Mouse (Mus musculus) kidney, postnatal 14 days (tissue): Measurements from ENCODE around the gene Inpp5a.

ENCODE experiments used
- DNase-seq: peaks from one replicate; pipeline ENCODE4 v3.0.0; 2022; ENCODE audit warnings: mixed read lengths

The Inpp5a gene

DNA sequence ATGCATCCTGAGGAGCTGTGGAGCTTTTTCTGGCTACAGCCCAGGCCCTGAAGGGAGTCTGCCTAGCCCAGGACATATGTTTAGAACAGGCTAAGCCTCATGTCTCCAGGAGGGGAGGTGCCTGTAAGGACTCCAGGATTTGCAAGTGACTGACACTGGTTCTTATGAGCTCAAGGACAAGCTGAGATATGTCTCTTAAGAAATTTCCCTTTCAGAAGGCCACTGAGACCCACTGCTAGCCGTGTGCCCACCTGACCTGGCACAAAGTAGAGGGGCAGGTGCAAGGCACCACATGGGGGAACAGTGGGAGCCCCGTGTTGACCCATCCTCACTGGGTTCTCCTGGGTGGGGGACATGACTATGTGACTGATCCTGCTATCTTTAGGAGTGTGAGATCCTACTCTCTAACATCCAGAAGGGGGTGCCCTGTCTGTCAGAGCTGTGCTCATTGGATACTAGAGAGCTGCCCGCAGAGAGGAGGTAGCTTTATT lies 100.9 kb downstream of the Inpp5a start:
- no peak for DNase-seq

DNA sequence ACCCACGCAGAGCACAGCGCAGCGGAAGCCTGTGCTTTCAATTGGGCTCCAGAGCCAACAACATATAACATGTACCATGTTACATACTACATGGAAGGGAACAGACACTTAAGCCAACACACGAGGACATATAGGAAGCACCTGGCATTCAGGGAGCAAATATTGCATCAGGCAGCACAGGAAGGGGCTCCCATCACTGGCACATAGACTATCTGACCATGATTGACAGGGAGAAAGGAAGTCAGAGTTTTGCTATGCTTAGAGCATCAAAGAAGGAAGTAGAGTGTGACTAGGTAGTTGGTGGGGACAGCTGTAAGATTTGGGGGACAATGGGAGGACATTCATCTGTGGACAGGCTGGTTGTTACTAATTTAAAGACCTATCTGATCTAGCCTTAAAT lies 103.4 kb downstream of the Inpp5a start:
- DNase-seq: no peak

DNA sequence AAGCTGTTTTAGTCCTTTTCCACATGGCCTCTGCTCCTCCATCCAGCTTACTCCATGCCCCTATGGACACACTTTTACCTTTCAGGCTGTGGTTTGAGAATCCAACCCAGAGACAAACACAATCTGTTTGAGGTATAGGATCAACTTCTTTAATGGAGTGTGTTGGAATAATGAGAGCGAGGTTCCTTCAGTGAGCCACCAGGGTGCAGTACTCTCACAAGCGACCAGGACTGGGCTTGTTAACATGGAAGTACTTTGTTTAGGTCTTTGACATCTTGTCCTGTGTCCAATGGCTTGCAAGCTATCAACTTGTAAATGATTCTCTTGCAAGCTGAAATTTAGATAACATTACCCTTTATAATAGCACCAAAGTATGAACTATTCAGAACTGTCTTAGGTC lies 104.0 kb downstream of the Inpp5a start:
- no peak for DNase-seq

DNA sequence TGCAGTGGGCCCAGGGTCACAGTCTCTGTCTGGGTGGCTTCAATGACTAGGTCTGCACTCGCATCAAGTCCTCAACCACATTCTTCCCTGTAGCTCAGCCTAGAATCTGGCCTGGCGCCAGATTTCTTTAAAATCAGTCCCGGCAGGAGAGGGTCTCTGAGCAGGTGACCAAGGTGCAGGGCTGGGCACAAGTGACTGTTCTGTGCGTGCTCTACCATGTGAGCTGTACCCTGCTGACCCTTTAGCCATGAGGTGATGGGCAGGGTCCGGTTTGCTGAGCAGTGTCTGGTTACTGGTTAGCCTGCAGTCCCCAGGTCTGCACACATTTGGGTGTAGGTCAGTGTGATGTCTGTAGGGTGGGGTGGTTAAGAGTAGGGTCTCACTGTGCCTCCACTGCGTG lies 106.9 kb downstream of the Inpp5a start:
- DNase-seq: peak; percentile 55

DNA sequence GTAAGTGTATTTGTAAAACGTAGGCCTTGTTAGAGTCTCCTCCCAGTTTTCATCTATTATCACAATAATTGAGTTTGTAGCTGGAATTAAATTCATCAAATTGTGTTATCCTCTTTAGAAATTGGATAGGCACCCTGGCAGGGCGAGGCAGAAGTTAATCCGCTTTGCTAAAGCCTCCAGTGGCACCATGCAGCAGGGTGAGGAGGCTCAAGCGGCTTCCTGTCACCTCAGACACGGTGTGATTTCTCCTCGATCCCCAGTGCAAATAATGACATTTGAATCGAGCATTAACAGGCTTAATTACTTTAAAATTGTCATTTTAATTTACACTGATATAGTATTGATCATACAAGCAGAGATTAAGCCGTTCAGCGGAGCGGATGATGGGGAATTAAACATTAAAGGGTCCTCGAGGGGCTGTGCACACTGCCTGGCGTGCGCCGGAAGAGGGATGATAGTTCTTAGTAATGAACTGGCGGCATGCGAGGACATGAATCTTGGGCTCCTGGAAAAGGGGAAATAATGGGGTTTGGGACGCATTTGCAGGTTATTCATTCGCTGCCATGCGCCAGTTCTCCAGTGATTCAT lies 109.2 kb downstream of the Inpp5a start:
- DNase-seq: no peak

DNA sequence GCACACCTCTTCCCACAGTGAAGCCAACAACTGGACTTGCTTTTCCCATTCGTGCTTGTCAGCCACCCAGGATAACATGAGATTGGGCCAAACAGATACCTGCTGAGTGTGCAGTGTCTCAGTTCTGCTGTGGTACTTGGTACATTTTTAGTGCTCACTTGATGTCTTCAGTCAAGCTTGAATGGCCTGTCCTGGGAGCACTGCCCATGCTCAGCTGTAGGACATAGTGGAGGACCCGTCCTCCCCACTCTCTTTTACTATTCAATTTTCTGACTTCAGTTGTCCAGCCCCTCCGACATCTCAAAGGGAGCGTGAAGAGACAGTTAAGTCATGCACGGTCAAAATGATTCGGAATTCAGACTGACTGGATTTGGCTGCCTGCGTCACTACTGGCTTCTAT lies 115.2 kb downstream of the Inpp5a start:
- DNase-seq: no peak

DNA sequence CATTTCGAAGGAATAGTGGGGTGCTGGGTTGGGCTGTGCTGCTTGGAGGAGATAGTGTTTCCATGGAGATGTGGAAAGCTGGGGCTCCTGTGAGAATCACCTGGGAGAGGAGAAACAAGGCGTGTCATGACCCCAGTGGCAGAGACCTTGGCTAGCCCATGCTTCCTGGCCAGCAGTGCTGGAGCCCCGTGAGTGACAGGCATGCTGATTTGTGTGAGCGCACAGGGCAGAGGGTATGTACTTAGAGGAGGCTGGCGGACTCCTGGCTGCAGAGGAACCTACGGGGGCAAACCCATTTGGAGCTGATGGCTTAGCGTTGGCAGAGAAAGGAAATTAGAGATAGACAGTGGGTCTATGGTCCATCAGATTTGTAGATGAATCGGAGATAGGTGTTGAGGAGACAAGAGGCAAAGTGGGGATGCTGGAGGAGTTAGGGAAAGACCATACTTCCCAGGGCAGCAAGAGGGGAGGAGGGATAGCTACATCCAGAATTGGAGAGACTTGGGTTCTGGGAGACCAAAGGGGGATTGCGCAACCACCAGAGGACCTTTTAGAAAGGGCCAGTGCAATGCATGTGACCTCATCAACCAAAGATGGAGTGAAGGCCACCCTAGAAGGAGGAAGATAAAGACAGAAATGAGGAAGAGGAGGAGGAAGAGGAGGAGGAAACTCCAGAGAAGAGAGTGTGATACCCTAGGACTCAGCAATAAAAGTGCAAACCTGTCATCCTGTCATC lies 117.9 kb downstream of the Inpp5a start:
- DNase-seq: no peak

DNA sequence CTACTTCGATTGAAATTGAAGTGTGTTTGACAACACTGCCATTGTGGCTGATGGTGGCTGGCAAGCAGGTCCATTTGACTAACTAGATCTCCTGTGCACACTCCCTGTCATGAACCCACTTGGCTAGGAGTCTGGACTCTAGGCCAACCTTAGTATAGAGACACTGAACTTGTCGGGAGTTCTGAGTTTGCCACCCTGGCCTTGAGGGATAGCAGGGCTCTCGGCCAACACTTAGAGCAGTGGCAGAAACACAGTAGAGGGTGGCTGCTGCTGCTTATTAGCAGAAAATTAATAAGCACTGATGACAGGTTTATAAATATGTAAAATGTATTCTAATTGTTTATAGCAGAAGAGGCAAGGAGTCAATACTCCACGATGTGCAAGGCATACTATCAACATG lies 120.0 kb downstream of the Inpp5a start:
- DNase-seq: no peak

DNA sequence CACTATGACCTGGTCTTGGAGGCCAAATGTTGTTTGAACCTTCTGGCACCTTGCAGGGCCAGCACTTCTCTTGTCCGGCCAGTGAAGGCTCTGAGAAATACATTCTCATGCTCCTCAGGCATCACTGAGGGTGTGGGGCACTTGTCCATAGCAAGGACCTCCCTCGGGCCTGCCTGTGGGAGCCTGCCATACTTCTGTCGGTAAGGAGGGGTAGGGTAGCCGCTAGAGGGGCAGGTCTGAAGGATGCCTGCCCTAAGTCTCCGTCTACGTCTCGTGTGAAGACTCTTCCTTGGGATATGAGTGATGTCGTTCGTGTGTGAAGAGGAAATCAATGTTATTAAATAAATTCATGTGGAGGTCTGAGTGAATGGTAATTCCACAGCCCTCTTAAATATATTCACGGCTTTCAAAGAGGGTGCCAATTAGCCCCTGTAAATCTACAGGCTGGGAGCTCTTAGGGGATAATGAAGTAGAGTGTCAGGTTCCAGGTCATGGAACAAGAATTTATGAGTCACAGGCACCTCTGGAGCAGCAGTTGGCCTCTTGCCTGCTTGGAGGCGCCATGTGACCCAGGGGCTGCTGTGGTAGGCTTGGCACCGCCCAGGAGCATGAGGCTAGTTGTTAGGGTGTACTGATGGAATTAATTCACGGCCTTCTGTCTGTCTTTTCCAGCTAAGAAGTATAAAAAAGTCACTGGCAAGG lies 127.2 kb downstream of the Inpp5a start:
- DNase-seq: peak; percentile 89

DNA sequence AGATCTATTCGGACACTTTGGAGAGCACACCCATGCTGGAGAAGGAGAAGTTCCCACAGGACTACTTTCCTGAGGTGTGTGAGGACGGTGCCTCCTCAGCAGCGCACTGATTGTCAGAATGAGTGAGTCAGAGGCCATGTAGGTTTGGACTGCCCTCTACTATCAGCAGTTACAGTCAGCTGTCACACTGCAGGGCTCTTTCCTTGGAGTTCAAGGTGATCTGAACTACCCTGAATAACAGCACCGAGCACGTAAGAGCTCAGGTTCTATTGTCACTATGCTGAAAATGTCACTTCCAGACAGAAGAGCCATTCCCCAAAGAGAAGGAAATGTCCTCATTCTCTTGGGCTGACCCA lies 127.7 kb downstream of the Inpp5a start:
- no peak for DNase-seq

DNA sequence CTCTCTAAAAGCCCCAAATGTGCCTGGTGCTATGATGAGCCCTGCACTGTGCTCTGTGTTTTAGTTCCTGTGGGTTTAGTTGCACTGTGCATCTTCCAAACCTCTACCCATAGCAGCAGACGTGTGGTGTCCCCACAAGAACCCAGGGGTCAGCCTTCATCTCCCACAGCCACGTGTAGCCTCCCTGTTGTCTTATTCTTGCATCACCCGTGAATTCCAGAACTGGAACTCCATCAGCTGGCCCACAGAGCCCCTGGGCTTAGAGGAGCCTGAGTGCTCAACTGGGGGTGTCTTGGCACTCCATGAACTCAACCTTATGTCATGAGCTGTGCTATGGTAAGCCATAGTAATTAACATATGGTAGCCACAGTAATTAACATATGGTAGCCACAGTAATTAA lies 129.4 kb downstream of the Inpp5a start:
- no peak for DNase-seq

DNA sequence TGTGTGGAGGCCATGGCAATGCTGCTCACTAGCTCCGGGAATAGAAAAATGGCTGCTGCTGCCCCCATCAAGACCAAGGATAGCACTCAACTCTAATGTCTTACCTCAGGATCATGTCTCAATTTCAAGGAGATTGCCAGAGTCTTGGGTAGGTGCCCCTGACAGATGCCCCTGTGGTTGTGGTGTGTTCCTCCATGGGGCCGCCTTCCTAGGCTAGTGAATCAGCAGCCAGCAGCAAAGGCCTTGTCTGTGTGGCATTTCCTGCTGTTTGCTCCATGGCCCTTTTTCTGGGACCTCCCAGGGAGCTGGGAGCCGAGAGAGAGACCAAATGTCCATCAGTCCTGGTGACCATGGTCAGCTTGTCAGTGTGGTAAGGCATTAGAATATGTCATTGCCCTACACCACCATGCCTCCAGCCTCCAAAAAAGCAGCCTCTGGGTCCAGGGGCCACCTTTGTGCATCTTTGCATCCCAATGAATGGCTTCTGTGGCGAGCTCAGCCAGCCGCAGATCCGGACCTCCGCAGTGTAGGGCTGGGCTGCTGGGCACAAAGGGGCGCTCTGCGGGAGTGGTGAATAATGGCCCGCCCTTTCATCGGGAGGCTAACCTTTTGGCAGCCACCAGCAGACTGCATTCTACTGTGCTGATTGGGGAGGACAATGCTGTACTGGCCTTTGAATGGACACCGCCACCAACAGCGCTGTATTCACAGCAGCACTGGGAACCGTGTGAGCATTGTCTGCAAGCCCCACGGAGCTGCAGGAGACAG lies 139.6 kb downstream of the Inpp5a start:
- DNase-seq: no peak

DNA sequence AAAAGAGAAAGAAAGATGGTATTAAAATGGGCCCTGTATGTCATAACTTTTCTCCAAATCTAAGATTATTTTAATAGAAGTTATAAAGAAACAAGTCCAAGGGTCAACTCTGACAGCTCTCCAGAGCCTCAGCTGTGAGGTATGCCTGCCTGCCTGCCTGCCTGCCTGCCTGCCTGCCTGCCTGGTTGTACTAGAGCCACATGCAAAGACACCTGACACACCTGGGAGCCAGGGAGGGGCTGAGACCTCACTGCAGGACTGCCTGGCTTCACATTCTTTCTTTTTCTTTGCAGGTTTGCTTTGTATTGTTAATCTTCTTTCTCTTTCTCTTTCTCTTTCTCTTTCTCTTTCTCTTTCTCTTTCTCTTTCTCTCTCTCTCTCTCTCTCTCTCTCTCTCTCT lies 140.3 kb downstream of the Inpp5a start:
- DNase-seq: no peak

DNA sequence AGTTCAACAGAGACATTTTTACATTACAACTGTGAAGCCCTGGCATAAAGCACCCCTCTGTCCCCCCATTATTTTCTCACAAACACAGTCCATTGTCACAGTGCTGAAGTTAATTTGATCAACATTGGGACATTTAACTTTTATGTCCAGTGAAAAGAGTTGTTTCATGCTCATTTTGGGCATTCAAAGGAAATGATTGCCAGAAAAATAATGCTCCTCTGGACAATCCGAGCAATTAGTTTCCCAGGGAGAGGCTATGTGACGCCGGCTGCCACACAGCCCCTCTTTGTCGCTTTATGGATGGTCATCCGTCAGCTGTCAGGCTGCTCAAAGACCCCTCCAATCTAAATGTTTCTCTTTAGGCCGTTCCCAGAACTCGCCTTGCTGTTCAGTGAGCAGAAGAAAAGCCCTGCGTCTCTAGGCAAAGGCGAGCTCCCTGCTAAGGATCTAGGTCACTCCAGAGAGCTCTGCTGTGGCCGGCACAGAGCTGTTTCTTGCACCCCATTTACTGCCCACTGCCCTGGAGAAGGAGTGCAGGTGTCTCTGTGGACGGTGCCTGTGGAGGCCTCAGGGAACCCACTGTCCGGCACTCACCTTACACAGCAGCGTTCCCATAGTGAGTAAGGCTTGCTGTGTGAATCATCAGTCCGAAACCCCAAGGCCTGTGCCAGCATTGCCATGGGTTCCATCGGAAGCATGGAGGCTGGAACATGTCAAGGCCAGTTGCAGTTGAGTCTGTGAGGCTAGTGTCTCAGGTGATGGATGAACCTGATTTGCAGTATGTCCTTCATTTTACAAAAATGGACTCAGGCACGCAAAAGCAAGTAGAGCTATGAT lies 141.9 kb downstream of the Inpp5a start:
- no peak for DNase-seq

DNA sequence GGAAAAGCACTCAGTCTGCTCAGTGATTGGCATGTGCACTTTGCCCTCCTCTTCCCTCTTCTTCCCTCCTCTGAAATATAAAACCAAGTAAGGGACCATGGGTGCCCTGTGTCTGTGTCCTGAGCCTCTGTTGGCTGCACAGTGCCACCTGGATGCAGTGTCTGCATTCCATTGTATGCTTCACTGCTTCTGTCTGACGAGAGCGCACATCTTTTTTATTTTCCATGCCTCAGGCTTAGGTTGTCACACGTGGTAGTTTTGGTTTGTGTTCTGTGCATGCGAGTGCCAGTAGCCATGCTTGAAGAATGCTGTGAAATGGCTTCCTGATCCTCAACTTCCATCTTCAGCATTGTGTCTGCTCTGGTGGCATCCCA lies 142.5 kb downstream of the Inpp5a start:
- peak; percentile 50 for DNase-seq

DNA sequence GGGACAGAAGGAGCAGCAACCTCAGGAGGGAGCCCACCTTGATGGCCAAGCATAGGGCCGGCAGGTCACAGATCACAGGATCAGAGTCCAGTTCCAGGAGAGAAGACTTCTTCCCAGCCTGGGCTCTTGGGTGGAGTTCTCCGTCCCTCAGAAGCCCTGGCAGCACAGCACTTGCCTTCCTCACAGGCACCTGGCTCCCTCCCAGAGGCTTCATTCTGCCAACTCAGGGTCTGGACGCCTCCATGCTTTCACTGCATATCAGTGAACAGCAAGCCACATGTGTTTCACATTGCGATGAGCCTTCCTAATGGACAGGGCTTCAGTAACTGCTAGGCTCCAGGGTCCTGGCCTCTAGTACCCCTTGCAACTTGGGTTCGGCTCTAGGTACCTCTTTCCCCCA lies 147.4 kb downstream of the Inpp5a start:
- no peak for DNase-seq

DNA sequence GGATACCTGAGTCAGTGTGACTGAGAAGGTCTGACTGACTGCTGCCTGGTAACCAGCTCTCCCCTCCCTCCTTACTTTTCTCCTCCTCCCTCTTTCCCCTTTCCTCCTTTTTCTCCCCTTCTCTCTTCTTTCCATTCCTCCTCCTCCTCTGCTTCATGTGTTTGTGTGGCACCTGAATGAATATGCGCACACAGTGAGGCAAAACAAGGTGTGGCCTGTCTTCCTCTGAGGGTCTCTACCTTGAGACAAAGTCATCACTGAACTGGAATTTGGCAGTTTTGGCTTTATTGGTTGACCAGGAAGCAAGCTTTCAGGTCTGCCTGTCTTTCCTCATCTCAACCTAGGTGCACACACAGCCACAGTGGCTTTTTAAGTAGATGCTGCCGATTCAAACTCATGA lies 147.9 kb downstream of the Inpp5a start:
- DNase-seq: no peak

DNA sequence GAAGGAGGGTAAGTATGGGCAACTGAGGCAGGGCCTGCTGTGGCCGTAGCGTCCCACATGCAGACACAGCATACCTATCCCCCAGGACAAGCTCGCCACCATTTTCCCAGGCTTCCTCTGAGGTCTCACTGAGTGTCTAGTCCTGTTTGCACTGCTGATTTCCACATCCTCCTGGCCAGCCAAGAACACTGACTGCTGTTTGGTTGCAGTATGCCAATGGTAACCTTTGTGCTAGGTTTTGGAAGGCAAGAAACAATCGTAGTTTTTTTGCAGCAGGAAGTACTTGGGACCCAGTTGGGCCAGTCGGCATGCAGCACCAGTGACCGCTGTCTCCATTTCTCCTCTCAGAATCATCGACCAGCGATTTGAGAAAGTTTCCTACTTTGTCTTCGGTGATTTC lies 148.9 kb downstream of the Inpp5a start:
- DNase-seq: no peak

DNA sequence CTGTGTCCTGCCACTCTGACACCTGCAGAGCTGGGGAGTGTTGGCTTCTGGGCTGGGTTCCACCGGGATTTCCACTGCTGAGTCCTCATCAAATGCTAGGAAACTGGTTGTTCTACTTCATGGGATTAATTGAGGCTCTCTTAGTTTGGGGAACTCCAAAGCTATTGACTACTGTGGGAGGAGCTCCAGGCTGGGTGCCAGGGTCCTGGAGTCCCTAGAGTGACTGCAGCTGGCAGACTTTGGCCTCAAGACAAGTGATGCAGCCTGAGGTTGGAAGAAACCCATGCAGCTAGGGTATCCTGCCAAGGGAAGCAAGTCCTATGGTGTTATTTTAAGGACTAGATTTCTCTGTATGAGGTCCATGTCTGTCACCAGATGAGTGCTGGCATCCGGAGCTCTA lies 149.6 kb downstream of the Inpp5a start:
- DNase-seq: peak; percentile 17

DNA sequence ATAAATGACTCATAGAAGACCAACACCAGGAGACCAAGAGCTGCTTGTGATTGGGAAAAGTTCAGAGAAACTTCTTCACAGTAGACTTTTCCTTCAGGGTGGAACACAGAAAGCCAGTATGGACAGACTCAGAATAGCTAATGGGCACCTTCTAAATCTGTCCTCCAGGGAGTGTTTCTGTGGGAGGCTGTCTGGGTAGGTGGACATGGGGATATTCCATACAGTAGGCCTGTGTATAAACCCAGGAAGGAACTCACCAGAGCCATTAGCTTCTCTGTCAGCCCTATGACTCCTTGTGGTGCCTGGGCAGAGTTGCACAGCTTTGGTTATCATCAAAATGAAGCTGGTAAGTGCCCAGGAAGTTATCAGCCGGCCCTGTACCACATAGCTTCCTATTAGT lies 151.7 kb downstream of the Inpp5a start:
- DNase-seq: no peak

DNA sequence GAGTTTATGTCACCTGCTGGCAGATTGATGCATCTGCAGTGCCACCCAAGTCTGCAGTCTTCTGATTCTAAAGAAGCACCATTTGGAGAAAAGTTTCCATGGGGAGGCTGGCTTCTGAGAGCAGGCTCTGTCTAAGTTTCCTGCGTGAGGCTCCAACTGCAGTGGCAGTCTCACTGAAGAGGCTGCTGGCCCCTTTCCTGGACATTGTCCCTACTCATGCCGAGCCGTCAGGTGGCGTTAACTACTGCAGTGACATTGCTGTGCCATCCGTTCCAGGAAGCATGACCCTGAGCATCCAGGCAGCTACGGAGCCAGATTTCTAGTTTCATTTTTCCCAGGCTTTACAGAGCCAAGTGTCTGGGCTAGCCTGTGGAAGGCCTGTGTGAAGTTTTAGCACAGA lies 152.5 kb downstream of the Inpp5a start:
- no peak for DNase-seq
